Mouse (Mus musculus): Measurements from ENCODE around the gene Shb. TPM values are rescaled to one million over a fixed set of nuclear protein-coding genes. Genes with fewer than 3 reads are reported as not detected.

Shb gene
- 5.2 TPM for polyA plus RNA-seq (2015; fragmentation: Illumina TruSeq; extraction: RNeasy Lipid Tissue Mini Kit (QIAGEN cat#74804); ENCODE audit: insufficient read depth, low replicate concordance)

GRCm38 (mm10) chr4:45532375-45532774 is at the start of gene Shb:
Gene Shb, minus strand, starts transcription at chr4:45532470.

GRCm38 (mm10) chr4:45408427-45409132 is 123.7 kb downstream of the Shb start, which contains the start of gene Slc25a51:
Gene Slc25a51, minus strand, starts transcription at chr4:45408766.

Other genes starting within 250 kb of the Shb start
- gene Trmt10b, start 235.3 kb downstream of the Shb start, polyA plus RNA-seq (2015; fragmentation: Illumina TruSeq; extraction: RNeasy Lipid Tissue Mini Kit (QIAGEN cat#74804); ENCODE audit: insufficient read depth, low replicate concordance): 18.5 TPM
- 16.5 TPM for gene Dcaf10, start 190.4 kb downstream of the Shb start, polyA plus RNA-seq (2015; fragmentation: Illumina TruSeq; extraction: RNeasy Lipid Tissue Mini Kit (QIAGEN cat#74804); ENCODE audit: insufficient read depth, low replicate concordance)
- 63.5 TPM for gene Exosc3, start 189.7 kb downstream of the Shb start, polyA plus RNA-seq (2015; fragmentation: Illumina TruSeq; extraction: RNeasy Lipid Tissue Mini Kit (QIAGEN cat#74804); ENCODE audit: insufficient read depth, low replicate concordance)
- gene Slc25a51, start 123.7 kb downstream of the Shb start, polyA plus RNA-seq (2015; fragmentation: Illumina TruSeq; extraction: RNeasy Lipid Tissue Mini Kit (QIAGEN cat#74804); ENCODE audit: insufficient read depth, low replicate concordance): 79.4 TPM

Measured in spleen, adult 10 weeks (tissue).